Mouse (Mus musculus) spleen, adult 18-20 months (tissue): ENCODE results near the gene Fkbp8.

ENCODE experiments used
- DNase-seq, 2 experiments: peaks; one replicate each; pipeline ENCODE4 v3.0.0; 2022; ENCODE audit warnings: mixed read lengths in 2 of 2

Fkbp8 gene

DNA sequence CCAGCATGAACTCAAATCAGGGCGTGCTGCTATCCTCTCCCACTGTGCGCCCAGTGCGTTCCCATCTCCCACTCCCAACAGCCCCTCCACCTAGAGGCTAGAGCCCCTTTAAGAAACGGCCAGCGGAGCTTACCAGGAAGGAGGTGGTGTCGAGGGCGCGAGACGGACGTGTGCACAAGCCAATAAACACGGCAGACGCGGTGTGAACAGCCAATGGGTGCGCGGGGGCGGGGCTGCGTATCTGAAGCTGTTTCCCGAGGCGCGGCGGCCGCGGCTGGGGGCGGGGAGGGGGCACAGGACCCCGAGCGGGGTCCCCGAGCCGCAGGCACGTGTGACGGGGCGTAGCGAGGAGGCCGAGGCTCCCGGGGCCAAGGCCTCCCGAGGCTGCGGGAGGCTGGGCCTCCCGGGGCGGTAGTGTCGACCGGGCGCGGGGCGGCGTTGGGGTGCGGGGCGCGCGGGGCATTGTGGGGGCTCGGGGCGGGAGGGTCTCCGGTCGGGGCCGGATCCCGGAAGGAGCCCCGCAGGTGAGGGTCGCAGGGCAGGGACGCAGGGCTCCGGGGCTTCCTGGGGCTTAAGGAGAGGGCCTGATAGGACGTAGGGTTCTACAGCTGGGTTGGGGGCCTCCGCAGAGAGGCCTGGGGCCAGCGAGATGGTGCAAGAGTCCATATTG is at the start of gene Fkbp8, which contains the start of gene Kxd1:
Gene Fkbp8, plus strand, starts transcription at position 213 of the 670 bp plus-strand sequence.
Gene Kxd1, minus strand, starts transcription at position 445 of the 670 bp plus-strand sequence.
- peak; percentile 95 to 99 for DNase-seq

GRCm38 (mm10) chr8:70481908-70482307 is 45.6 kb upstream of the Fkbp8 start:
- no peak for DNase-seq

GRCm38 (mm10) chr8:70482943-70483342 is 44.6 kb upstream of the Fkbp8 start:
- no peak for DNase-seq

DNA sequence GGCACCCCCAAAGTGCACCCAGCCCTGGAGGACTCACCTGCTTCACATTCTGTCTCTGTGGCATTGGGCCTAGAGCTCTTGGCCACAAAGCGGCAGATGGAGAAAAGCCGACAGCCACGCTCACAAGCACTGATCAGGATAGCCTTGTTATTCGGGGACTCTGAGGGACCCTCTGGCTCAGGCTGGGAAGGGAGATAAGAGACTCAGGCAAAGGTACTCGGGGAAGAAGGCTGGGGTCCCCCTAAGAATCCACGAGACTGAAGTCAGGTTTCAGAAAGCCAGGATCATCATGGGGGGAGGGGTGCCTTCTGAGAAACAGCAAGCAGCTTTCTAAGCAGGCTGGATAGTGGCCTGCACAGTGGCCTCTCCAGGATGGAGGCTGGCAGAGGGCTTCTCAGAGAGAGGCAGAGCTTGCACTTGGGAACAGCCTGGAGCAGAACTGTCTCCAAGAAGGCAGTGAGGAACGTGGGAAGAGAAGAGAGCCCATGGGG is 41.3 kb upstream of the Fkbp8 start:
- DNase-seq = no peak

- no peak for DNase-seq
Measured at GRCm38 (mm10) chr8:70486941-70487520, 40.5 kb upstream of the Fkbp8 start, which contains the start of gene Tmem59l. Gene Tmem59l (minus strand): TSS chr8:70487358.

- DNase-seq = no peak
Measured at GRCm38 (mm10) chr8:70487993-70488796, 39.3 kb upstream of the Fkbp8 start.

- no peak for DNase-seq
Measured at GRCm38 (mm10) chr8:70488931-70489470, 38.5 kb upstream of the Fkbp8 start.

- no peak for DNase-seq
Measured at GRCm38 (mm10) chr8:70489576-70489975, 37.9 kb upstream of the Fkbp8 start.

- DNase-seq = no peak
Measured at GRCm38 (mm10) chr8:70490061-70490879, 37.3 kb upstream of the Fkbp8 start.

DNA sequence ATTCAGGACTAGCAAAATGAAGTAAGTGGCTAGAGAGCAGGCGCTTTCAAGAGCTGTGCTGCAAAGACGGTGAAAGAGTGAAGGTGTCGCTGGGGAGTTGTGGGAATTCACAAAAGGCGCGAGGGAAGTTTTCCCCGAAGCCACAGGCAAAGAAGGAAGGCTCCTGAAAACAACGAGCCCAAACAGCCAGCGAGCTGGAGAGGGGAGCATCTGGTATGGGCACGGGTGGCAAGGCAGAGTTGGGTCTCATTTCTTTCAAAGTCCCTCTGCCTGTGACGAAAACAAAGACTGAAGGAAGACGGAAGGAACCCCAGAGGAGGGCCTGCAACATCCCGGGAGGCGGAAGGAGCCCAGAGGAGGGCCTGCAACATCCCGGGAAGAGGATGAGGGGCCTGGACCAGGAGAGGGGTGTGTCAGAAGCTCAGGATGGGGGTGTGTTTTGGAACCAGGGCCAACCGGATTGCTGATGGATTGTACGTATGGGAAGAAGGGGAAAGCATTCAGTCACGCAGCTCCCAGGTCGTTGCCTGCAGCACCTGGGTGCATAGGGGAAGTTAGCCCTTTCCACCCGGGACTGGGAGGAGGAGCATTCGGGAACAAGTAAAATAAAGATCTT is 36.5 kb upstream of the Fkbp8 start:
- DNase-seq = no peak

GRCm38 (mm10) chr8:70492664-70493640 is 34.6 kb upstream of the Fkbp8 start, which contains the start of gene Crlf1:
Gene Crlf1 (plus strand): TSS chr8:70493158.
- DNase-seq = no peak

- DNase-seq = no peak
Measured at GRCm38 (mm10) chr8:70493692-70494415, 33.7 kb upstream of the Fkbp8 start.

DNA sequence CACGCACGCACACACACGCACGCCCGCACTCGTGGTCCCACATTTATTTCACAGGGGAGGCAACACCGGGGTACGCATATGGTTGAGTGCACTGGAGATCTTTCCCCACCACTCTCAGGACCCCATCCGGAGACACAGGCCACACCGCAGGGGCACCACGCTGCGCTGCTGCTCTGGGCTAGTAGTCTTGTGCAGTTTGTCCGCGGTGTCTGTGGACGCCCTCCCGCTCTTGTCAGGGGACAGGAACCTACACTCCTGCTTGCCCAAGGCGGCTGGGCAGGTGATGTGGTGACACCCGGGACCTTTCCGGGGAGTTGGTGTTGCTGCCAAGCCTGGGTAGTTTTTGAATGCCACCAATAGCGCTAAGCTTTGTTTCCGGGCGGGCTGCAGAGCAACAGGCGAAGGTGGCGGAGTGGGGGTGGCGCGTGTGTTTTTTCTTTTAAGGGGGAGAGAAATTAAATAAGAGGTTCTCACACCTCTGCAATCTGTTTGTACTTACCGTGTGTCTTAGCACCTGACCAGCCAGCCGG is 33.0 kb upstream of the Fkbp8 start:
- no peak for DNase-seq

- DNase-seq = no peak
Measured at GRCm38 (mm10) chr8:70495001-70495770, 32.3 kb upstream of the Fkbp8 start.

DNA sequence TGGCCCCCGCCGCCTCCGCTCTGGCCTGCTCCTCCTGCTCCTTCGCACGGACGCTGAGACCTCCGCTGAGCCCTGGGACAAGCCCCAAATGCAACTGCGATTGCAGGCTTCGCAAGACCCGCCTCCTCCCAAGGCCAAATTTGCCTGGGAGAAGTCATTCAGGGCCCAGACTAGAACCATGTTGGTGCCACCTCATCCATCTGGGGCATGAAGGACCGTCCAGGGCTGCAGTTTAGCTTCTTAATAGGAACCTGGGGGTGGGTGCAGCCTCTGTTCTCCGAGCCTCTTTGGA is 31.8 kb upstream of the Fkbp8 start:
- no peak for DNase-seq

GRCm38 (mm10) chr8:70500386-70501301 is 26.9 kb upstream of the Fkbp8 start:
- no peak for DNase-seq

DNA sequence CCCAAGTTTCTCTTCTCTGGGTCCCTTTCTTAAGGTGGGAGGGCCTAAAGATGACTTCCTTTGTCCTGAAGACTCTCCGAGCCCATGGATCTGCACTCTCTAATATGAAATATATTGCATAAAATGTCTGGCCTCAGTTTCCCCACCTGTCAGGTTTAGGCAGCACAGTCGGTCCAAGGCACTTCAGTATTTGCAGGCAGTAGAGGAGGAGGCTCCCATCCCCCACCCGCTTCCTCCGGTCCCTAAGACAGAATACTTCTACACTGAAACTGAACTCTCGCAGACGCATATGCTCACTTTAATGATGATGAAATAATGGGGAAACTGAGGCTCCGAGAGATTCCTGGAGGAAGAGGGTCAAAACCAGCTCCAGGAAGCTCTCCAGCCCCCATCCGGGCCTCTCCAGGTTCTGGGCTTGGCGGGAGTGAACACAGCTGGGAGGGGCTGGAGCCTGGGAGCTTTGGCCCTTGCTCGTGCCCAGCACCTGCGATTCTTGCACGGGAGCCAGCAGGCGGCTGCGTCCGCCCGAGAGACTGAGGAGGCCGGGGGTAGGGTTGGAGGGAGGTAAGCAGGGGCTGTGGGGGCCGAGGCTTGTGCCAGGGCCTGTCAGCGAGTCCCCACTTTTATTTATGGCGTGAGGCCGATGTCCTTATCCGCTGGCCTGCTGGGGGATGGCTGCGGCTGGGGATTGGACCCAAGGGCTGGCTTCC is 25.5 kb upstream of the Fkbp8 start:
- no peak for DNase-seq
